Mouse (Mus musculus): ENCODE data around the gene Ltk.

- TF ChIP-seq CTCF (IDR thresholded peaks at IDR 0.05; ENCODE audit: low read depth, low read length) = no peak
- TF ChIP-seq POLR2A (IDR thresholded peaks at IDR 0.05; ENCODE audit: borderline replicate concordance, low read depth, low read length) = no peak
Measured at GRCm38 (mm10) chr2:119741581-119742411, 18.4 kb downstream of the Ltk start, which contains the start of gene Itpka.
